Mouse (Mus musculus): ENCODE results near the gene Gm17651. TPM values are rescaled to one million over a fixed set of nuclear protein-coding genes. Genes with fewer than 3 reads are reported as not detected.

The Gm17651 gene
- polyA plus RNA-seq, 1 experiment from 2014 or later, result not detected

DNA sequence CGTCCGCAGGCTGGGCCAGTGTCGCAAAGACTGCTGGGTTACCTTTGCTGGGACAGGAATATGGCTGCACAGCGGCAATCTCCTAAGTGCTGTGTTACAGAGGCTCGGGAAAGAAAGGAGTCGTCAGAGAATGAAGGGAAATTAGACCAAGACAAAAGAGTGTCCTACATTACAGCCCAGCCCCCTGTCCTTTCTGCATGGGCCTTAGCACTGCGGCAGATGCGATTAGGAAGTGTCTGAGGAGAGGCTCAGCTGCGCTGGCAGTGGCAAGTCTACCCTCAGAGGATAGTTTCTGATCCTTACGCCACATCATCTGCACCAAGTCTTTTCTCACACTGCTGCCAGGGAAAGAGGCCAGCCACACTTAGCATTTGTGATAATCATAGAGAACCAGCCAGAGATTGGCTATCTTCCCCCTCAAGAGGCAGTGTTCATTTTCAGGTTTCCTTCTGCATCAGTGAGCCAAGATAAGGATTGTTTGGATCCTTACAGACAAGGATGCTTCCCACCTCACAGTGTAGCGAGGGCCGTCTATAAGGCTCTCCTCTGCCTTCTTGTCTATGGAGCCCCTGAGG, 17.0 kb upstream of the Gm17651 start:
- Histone ChIP-seq H3K27ac (replicated peaks) (peak overlapping the region; percentile 61), H3K27me3 (replicated peaks; ENCODE audit: low read depth, poor library complexity, severe bottlenecking) (no peaks in the 10 kb centered on the region), H3K36me3 (replicated peaks) (no peaks in the 10 kb centered on the region), H3K4me1 (peaks cover 21% of the 10 kb centered on the region), H3K9me3 (no peaks in the 10 kb centered on the region), H3K4me3 (no peak overlapping the region)
- no peak for DNase-seq (ENCODE audit: low spot score)
- WGBS, result 67% methylated on average over 12 of the region's 12 CpGs

DNA sequence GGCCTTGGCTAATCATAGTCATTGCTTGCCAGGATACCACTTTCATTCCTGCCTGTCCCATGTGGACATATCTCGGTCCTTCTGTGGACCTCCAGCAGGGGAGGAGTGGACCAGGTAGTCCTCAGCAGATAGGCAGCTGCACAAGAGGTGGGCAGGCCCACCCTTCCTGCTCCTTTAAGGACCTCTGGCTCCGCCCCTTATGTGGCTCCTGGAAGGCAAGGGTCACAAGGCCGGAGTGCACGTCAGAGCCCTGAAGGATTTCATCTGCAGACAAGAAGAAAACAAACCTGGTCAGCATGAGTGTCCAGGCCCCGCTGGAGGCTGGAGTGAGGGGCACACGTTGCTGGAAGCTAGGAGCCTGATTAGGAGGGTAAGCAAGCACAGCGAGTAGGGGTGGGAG, 16.1 kb upstream of the Gm17651 start:
- H3K27me3 ChIP-seq (replicated peaks; ENCODE audit: low read depth, poor library complexity, severe bottlenecking), result no peaks in the 10 kb centered on the region
- no peak overlapping the region for H3K4me3 ChIP-seq
- no peaks in the 10 kb centered on the region for H3K36me3 ChIP-seq (replicated peaks)
- peaks cover 21% of the 10 kb centered on the region for H3K4me1 ChIP-seq
- H3K9me3 ChIP-seq, result no peaks in the 10 kb centered on the region
- WGBS, result 46% methylated on average over 7 of the region's 7 CpGs
- peak overlapping the region; percentile 61 for H3K27ac ChIP-seq (replicated peaks)
- DNase-seq (ENCODE audit: low spot score), result peak; percentile 28

GRCm38 (mm10) chr3:97689289-97689688, 14.8 kb upstream of the Gm17651 start:
- Histone ChIP-seq H3K4me3 (no peak overlapping the region), H3K9me3 (no peaks in the 10 kb centered on the region), H3K4me1 (peaks cover 23% of the 10 kb centered on the region), H3K36me3 (replicated peaks) (no peaks in the 10 kb centered on the region), H3K27ac (replicated peaks) (no peak overlapping the region), H3K27me3 (replicated peaks; ENCODE audit: low read depth, poor library complexity, severe bottlenecking) (peaks cover 4% of the 10 kb centered on the region)
- WGBS, result 72% methylated on average over 2 of the region's 2 CpGs
- no peak for DNase-seq (ENCODE audit: low spot score)

DNA sequence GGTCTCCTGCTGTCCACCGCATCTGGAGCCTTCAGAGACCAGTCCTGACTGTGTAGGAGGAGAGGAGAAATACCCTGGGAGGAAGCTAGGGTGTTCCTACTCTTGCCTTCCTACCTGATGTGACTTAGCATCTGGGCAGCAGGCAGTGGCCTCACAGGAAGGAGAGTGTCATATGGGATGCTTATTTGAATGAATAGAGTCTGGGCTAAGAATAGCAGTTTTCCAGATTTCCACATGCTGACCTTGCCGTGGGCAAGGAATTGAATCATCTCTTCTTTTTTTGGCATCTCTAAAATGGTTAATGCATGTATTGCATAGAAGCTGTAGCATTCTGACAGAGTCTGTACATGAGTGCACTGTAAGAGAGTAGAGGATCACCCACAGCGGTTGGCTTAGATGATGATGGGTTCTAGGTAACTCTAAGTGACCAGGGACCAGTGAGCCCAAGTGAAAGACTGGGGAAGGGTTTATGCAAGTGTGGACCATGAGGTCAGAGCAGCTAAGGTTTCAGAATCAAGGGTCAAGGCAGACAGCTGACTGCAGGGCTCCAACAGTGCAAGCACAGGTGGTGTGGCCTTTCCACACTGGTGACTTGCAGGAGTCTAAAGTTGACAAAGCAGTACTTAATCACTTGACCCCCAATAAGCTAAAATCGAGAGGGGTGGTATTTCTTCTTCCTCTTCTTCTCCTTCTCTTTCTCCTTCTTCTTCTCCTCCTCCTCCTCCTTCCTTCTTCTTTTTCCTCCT, 12.1 kb upstream of the Gm17651 start:
- no peak for DNase-seq (ENCODE audit: low spot score)
- peaks cover 27% of the 10 kb centered on the region for H3K27me3 ChIP-seq (replicated peaks; ENCODE audit: low read depth, poor library complexity, severe bottlenecking)
- H3K27ac ChIP-seq (replicated peaks), result no peak overlapping the region
- no peaks in the 10 kb centered on the region for H3K36me3 ChIP-seq (replicated peaks)
- peaks cover 37% of the 10 kb centered on the region for H3K4me1 ChIP-seq
- 81% methylated on average over 4 of the region's 4 CpGs for WGBS
- H3K9me3 ChIP-seq, result no peaks in the 10 kb centered on the region
- H3K4me3 ChIP-seq, result no peak overlapping the region

DNA sequence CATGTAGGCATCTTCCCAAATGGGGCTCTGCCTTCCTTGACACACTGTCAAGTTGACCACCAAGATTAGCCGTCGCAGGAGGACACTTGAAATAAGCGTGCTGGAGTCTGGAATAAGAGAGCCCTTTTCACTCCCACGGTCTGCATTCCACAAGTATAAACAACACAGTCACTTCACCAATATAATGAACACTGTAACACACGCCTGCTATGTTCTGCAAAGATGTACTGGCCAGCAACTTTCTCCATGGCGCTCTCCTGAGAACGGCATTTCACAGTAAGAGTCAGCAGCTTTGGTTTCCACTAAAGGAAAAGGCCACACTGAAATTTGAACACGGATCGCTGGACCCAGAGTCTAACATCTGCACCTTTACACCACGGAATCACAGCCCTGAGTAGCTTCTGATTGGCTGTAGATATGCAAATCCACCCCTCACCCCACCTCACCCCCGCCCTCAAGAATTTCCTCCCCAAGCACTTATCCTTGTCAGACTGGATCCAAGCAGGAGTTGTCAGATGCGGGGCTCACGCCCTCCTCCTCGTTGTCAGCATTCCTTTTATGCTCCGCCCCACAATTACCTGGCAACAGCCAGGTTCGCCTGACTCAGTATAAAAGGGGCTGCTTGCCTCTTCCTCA, 9.2 kb upstream of the Gm17651 start:
- Histone ChIP-seq H3K27me3 (replicated peaks; ENCODE audit: low read depth, poor library complexity, severe bottlenecking) (peaks cover 46% of the 10 kb centered on the region), H3K4me3 (peak overlapping the region; percentile 40), H3K36me3 (replicated peaks) (no peaks in the 10 kb centered on the region), H3K9me3 (no peaks in the 10 kb centered on the region), H3K4me1 (peaks cover 34% of the 10 kb centered on the region), H3K27ac (replicated peaks) (peak overlapping the region; percentile 24; the same call in 1 of the 2 replicates)
- WGBS, result 4% methylated on average over 16 of the region's 16 CpGs
- DNase-seq (ENCODE audit: low spot score), result peak; percentile 77

DNA sequence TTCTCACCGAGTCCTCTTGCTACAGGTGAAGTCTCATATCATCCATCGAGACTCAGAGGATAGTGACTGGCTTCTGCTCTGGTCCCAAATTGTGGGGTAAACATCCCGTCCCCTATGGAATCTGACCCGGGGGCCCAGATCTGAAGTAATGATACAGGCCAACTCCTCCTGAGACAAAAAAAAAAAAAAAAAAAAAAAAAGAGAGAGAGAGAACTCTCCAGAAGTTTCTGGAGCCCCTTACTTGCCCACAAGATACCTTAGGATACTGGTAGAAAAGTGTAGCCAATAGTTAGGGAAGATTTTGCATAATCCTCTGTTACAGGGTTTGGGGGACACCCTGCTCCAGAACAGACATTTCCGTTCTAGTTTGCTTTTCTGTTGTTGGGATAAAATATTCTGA, 8.1 kb upstream of the Gm17651 start:
- peaks cover 34% of the 10 kb centered on the region for H3K4me1 ChIP-seq
- H3K36me3 ChIP-seq (replicated peaks), result no peaks in the 10 kb centered on the region
- H3K4me3 ChIP-seq, result peak overlapping the region; percentile 58
- 17% methylated on average over 5 of the region's 5 CpGs for WGBS
- no peaks in the 10 kb centered on the region for H3K9me3 ChIP-seq
- no peak for DNase-seq (ENCODE audit: low spot score)
- H3K27me3 ChIP-seq (replicated peaks; ENCODE audit: low read depth, poor library complexity, severe bottlenecking), result peaks cover 46% of the 10 kb centered on the region
- H3K27ac ChIP-seq (replicated peaks), result no peak overlapping the region

DNA sequence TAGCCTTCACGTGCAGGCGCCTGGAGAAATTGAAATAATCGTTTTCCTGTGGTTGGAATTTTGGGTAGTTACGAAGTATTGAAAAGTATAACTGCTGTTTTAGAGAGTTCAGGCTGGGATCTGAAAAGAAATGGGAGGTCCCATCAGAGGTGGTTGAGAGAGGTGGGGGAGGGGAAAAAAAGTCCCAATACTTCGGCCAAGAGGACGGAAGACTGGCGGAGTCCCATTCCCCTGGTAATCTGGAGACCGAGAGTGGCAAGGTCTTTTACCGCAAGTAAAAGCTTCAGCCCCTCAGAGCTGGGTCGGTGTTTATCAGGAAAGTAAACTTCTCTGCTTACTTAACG, 7.6 kb upstream of the Gm17651 start:
- H3K27ac ChIP-seq (replicated peaks), result no peak overlapping the region
- WGBS, result 1% methylated on average over 11 of the region's 11 CpGs
- peaks cover 46% of the 10 kb centered on the region for H3K27me3 ChIP-seq (replicated peaks; ENCODE audit: low read depth, poor library complexity, severe bottlenecking)
- no peaks in the 10 kb centered on the region for H3K9me3 ChIP-seq
- H3K36me3 ChIP-seq (replicated peaks), result no peaks in the 10 kb centered on the region
- peak overlapping the region; percentile 58 for H3K4me3 ChIP-seq
- no peak for DNase-seq (ENCODE audit: low spot score)
- H3K4me1 ChIP-seq, result peaks cover 34% of the 10 kb centered on the region

- Histone ChIP-seq H3K36me3 (replicated peaks) (no peaks in the 10 kb centered on the region), H3K4me3 (peak overlapping the region; percentile 58), H3K4me1 (peaks cover 34% of the 10 kb centered on the region), H3K27me3 (replicated peaks; ENCODE audit: low read depth, poor library complexity, severe bottlenecking) (peaks cover 46% of the 10 kb centered on the region), H3K27ac (replicated peaks) (peak overlapping the region; percentile 65), H3K9me3 (no peaks in the 10 kb centered on the region)
- 1% methylated on average over 33 of the region's 33 CpGs for WGBS
- DNase-seq (ENCODE audit: low spot score), result peak; percentile 86
These were observed 7.0 kb upstream of the Gm17651 start for GRCm38 (mm10) chr3:97681321-97682158.

GRCm38 (mm10) chr3:97680631-97681320, 6.3 kb upstream of the Gm17651 start:
- H3K27me3 ChIP-seq (replicated peaks; ENCODE audit: low read depth, poor library complexity, severe bottlenecking), result peaks cover 46% of the 10 kb centered on the region
- no peaks in the 10 kb centered on the region for H3K9me3 ChIP-seq
- 2% methylated on average over 28 of the region's 28 CpGs for WGBS
- H3K27ac ChIP-seq (replicated peaks), result peak overlapping the region; percentile 26; the same call in 1 of the 2 replicates
- peak; percentile 85 for DNase-seq (ENCODE audit: low spot score)
- H3K36me3 ChIP-seq (replicated peaks), result no peaks in the 10 kb centered on the region
- H3K4me1 ChIP-seq, result peaks cover 34% of the 10 kb centered on the region
- H3K4me3 ChIP-seq, result peak overlapping the region; percentile 58

GRCm38 (mm10) chr3:97678416-97678815, 3.9 kb upstream of the Gm17651 start:
- peaks cover 22% of the 10 kb centered on the region for H3K4me1 ChIP-seq
- H3K27me3 ChIP-seq (replicated peaks; ENCODE audit: low read depth, poor library complexity, severe bottlenecking), result peaks cover 33% of the 10 kb centered on the region
- H3K4me3 ChIP-seq, result no peak overlapping the region
- 97% methylated on average over 3 of the region's 3 CpGs for WGBS
- H3K9me3 ChIP-seq, result no peaks in the 10 kb centered on the region
- H3K27ac ChIP-seq (replicated peaks), result no peak overlapping the region
- H3K36me3 ChIP-seq (replicated peaks), result no peaks in the 10 kb centered on the region
- DNase-seq (ENCODE audit: low spot score), result no peak

DNA sequence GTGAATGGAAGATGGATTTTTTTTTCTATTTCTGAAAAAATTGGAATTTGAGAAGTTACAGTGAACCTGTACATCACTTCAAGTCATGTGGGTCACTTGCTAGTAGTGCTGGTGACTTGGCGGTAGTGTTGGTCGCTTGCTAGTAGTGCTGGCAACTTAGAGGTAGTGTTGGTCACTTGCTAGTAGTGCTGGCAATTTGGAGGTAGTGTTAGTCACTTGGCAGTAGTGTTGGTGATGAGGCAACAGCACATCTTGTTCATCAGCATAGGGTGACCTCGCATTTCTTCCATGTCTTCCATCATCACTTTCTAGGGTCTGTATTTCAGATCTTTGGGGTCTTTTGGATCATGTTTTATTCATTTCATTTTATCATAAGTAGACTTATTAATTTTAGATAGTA, 1.6 kb upstream of the Gm17651 start:
- H3K9me3 ChIP-seq, result no peaks in the 10 kb centered on the region
- peaks cover 12% of the 10 kb centered on the region for H3K36me3 ChIP-seq (replicated peaks)
- peaks cover 15% of the 10 kb centered on the region; the same call in 1 of the 2 replicates for H3K27me3 ChIP-seq (replicated peaks; ENCODE audit: low read depth, poor library complexity, severe bottlenecking)
- 89% methylated on average over 3 of the region's 3 CpGs for WGBS
- DNase-seq (ENCODE audit: low spot score), result no peak
- peaks cover 6% of the 10 kb centered on the region for H3K4me1 ChIP-seq
- no peak overlapping the region for H3K4me3 ChIP-seq
- no peak overlapping the region for H3K27ac ChIP-seq (replicated peaks)
